In the genomic region with DNA sequence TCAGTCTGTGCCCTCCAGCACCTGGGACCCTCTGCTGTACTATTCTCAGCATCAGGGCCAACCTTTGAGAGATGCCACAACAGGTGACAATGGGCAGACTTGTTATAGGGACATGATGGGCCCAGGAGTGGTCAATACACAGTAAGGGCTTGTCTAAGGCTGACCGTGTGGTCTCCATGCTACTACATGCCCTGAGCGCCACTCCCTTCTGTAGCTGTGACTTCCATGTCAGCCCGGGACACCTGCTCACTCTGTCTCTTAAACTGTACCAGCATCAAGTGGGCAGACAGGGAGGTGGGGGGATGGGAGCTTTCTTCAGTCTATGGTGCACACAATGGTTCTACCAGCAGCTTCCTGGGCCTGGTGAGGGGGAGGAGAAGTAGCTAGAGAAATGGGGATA, we compare ENCODE assay signal across 25 mouse cellular contexts. TPM values are rescaled to one million over a fixed set of nuclear protein-coding genes. Genes with fewer than 3 reads are reported as not detected.
"Had no signal": no experiment of that assay in that cellular context is flagged by ENCODE, and none has a peak within 500 bp of the region (broad histone marks: within the 10 kb centered on the region; RNA-seq: fewer than 3 reads in every experiment).

No protein-coding gene starts in this region.

- H3K9me3 ChIP-seq: midbrain, embryonic 13.5 days; neural tube, embryonic 12.5 days; neural tube, embryonic 15.5 days had no signal

- H3K9ac ChIP-seq: liver, embryonic 14.5 days; liver, postnatal 0 days; lung, embryonic 14.5 days; midbrain, embryonic 13.5 days; neural tube, embryonic 12.5 days; neural tube, embryonic 15.5 days had no signal

- H3K4me3 ChIP-seq: layer of hippocampus, adult 2 months; midbrain, embryonic 13.5 days; neural tube, embryonic 12.5 days; neural tube, embryonic 15.5 days had no signal

- H3K4me1 ChIP-seq: neural tube, embryonic 15.5 days had no signal

- ATAC-seq: lung, postnatal 0 days; midbrain, embryonic 16.5 days had no signal

- H3K27ac ChIP-seq: layer of hippocampus, adult 2 months; liver, embryonic 14.5 days; macrophage; midbrain, embryonic 13.5 days; neural tube, embryonic 12.5 days; neural tube, embryonic 15.5 days had no signal

- H3K27me3 ChIP-seq: midbrain, embryonic 13.5 days; neural tube, embryonic 12.5 days; neural tube, embryonic 15.5 days had no signal

- H3K36me3 ChIP-seq: midbrain, embryonic 13.5 days; neural tube, embryonic 12.5 days; neural tube, embryonic 15.5 days had no signal

- DNase-seq: layer of hippocampus, adult 9-11 months; lung, embryonic 14.5 days; right cerebral cortex, adult 18-20 months; right cerebral cortex, postnatal 14 days; right cerebral cortex, postnatal 4 days; thymus, adult 18-20 months; thymus, postnatal 36 days had no signal

- H3K4me2 ChIP-seq: liver, embryonic 11.5 days; lung, embryonic 14.5 days; midbrain, embryonic 13.5 days; neural tube, embryonic 12.5 days; neural tube, embryonic 15.5 days had no signal

RNA-seq across cellular contexts. Expression of gene 9130409I23Rik, which starts 49.8 kb away (rescaled TPM):
- total RNA-seq: left cerebral cortex, adult 18-20 months; left cerebral cortex, postnatal 25 days; megakaryocyte, adult 5-6 weeks had no signal
- polyA plus RNA-seq: intestine, embryonic 16.5 days; large intestine, adult 2 months; limb, embryonic 11.5 days; liver, embryonic 11.5 days; lung, postnatal 0 days; macrophage; midbrain, embryonic 16.5 days; neural tube, embryonic 12.5 days; stomach, embryonic 14.5 days; testis, adult 2 months had no signal
